Mouse (Mus musculus) cerebellum, adult 2 months (tissue): ENCODE data around the gene Ankrd13d.

Experiments
- CTCF ChIP-seq: fragments of 200-500 bp; IDR thresholded peaks from 2 replicates; pipeline ENCODE4 v1.5.1; 2011; ENCODE audit warnings: low read depth, mild to moderate bottlenecking, control low read depth, low read length, moderate library complexity, borderline replicate concordance; ENCODE audit not compliant: insufficient read depth
- POLR2A ChIP-seq: fragments of 200-500 bp; IDR thresholded peaks from 2 replicates; pipeline ENCODE4 v1.6.1; 2011; ENCODE audit warnings: low read length, control low read depth, borderline replicate concordance; ENCODE audit not compliant: insufficient read depth

GRCm38 (mm10) chr19:4301735-4302651 lies 19.1 kb upstream of the Ankrd13d start:
- TF ChIP-seq CTCF (no peak), POLR2A (no peak)
